Comparison of ENCODE assay signal across 8 mouse cellular contexts in genomic region chr6:29467583-29468354, GRCm38 (mm10). TPM values are rescaled to one million over a fixed set of nuclear protein-coding genes. Genes with fewer than 3 reads are reported as not detected.
DNase-seq lines count a peak whose midpoint lies in the region; ATAC-seq lines count a peak whose summit lies in the region.

Atp6v1f (plus strand) TSS chr6:29467718.

- H3K27me3 ChIP-seq in hindbrain, embryonic 16.5 days (replicated peaks; ENCODE audit: control insufficient read depth, insufficient read depth, low read length): no peaks in the 10 kb centered on the region

- H3K4me3 ChIP-seq in hindbrain, embryonic 16.5 days (ENCODE audit: low read length): peak within 1 kb of the TSS; percentile 76
- H3K4me3 ChIP-seq in macrophage (ENCODE audit: inconsistent target): peak within 1 kb of the TSS; percentile 91

- peaks cover 18% of the 10 kb centered on the region for H3K36me3 ChIP-seq in hindbrain, embryonic 16.5 days (ENCODE audit: control insufficient read depth, insufficient read depth, low read length)
- H3K36me3 ChIP-seq in macrophage (ENCODE audit: inconsistent target): peaks cover 22% of the 10 kb centered on the region; the same call in 1 of the 2 replicates

- WGBS in hindbrain, embryonic 16.5 days: 1% methylated on average over 39 of the region's 39 CpGs
- WGBS in macrophage (ENCODE audit: missing documents): under 1% methylated on average over 39 of the region's 39 CpGs

- peak; percentile 96 for ATAC-seq in hindbrain, embryonic 16.5 days

- H3K79me2 ChIP-seq in macrophage (ENCODE audit: inconsistent target): peaks cover 17% of the 10 kb centered on the region

- peaks cover 10% of the 10 kb centered on the region for H3K4me1 ChIP-seq in hindbrain, embryonic 16.5 days (ENCODE audit: control insufficient read depth, insufficient read depth, low read depth, low read length)

- peak within 1 kb of the TSS; percentile 81 for H3K9ac ChIP-seq in hindbrain, embryonic 16.5 days (ENCODE audit: low read depth, low read length)

- DNase-seq in WW6 (ENCODE audit: low read depth, low spot score): peak; percentile 87
- peak; percentile 76 to 90 for DNase-seq in cerebellum, postnatal 4 days (ENCODE audit: low spot score in 2 of 2)
- peak; percentile 91 for DNase-seq in gastrocnemius, adult 18-20 months (ENCODE audit: low spot score)
- DNase-seq in left cerebral cortex, adult 18-20 months (ENCODE audit: low spot score in 2 of 2): peak; percentile 92 to 93
- DNase-seq in right cerebral cortex, adult 18-20 months: peak; percentile 91
- peak; percentile 74 for DNase-seq in urinary bladder, postnatal 10 days (ENCODE audit: low spot score)

- H3K27ac ChIP-seq in hindbrain, embryonic 16.5 days (ENCODE audit: low read depth, low read length): peak within 1 kb of the TSS; percentile 73
- peak within 1 kb of the TSS; percentile 74 for H3K27ac ChIP-seq in macrophage

- H3K4me2 ChIP-seq in hindbrain, embryonic 16.5 days (ENCODE audit: low read length): peak within 1 kb of the TSS; percentile 65

- no peaks in the 10 kb centered on the region for H3K9me3 ChIP-seq in hindbrain, embryonic 16.5 days (ENCODE audit: control insufficient read depth, low read length)

RNA-seq across cellular contexts. Expression of gene Atp6v1f, which starts in this region (rescaled TPM):
- total RNA-seq in gastrocnemius, adult 18-20 months (2021): 100 to 1,000 TPM; 118 to 125 TPM
- polyA plus RNA-seq in hindbrain, embryonic 16.5 days (2015; fragmentation: Nextera tagmentation; extraction: Ambion mirVana): 341 and 394 TPM in 2 replicates
- 100 to 1,000 TPM; 262 TPM for total RNA-seq in left cerebral cortex, adult 18-20 months (2021)
- 10 to 100 TPM; 10.9 to 43.0 (median 19.1) TPM for total RNA-seq in macrophage (2018; cell fraction: chromatin; rRNA removed)
- total RNA-seq in macrophage (2018; cell fraction: cytosol; rRNA removed): 100 to 1,000 TPM; 324 to 397 (median 360) TPM
- total RNA-seq in macrophage (2018; cell fraction: nucleus; rRNA removed): 100 to 1,000 TPM in 6 of 26 experiments, 10 to 100 TPM in 20; 30.9 to 123 (median 81.5) TPM
- 222 to 392 TPM (median 370 TPM) in 3 replicates for polyA plus RNA-seq in macrophage (2018)

Comparison
In these comparisons a context has a peak if more than half of its experiments do, and no peak if none do; other contexts are left out.
1. Peak in every context shown above with its lines: DNase-seq, ATAC-seq, H3K4me3 ChIP-seq and H3K27ac ChIP-seq.